Comparison of ENCODE assay signal across 10 mouse cellular contexts in the genomic region with DNA sequence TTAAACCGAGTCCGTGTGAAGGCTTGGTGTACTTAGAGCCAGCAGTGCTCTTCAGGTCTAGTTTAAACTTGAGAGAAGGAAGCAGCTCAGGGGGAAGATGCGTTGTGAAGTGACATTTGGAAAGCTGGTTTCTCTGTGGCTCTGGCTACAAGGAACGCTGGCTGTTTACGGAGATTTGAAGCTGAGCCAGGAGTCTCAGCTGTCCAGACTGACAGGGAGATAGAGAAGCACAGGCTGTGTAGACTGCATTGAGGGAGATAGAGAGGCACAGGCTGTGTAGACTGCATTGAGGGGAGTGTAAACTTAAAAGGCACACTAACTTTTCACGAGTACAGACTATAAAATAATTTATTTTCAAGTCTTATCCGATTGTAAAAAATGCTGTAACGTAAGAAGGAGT. TPM values are rescaled to one million over a fixed set of nuclear protein-coding genes. Genes with fewer than 3 reads are reported as not detected.
DNase-seq lines count a peak whose midpoint lies in the region; ATAC-seq and TF ChIP-seq lines count a peak whose summit lies in the region.
"Had no signal": no experiment of that assay in that cellular context is flagged by ENCODE, and none has a peak within 500 bp of the region (broad histone marks: within the 10 kb centered on the region; RNA-seq: fewer than 3 reads in every experiment).

No protein-coding gene starts in this region.

- no peak for TF ChIP-seq CTCF in lung, embryonic 14.5 days (IDR thresholded peaks at IDR 0.05; ENCODE audit: low read depth)

- peak overlapping the region; percentile 31; the same call in 1 of the 2 replicates for H3K4me2 ChIP-seq in lung, embryonic 14.5 days
- H3K4me2 ChIP-seq: limb, embryonic 13.5 days had no signal

- H3K27me3 ChIP-seq in lung, embryonic 14.5 days (ENCODE audit: insufficient read depth, low read length), result no peaks in the 10 kb centered on the region
- H3K27me3 ChIP-seq in heart, embryonic 10.5 days (ENCODE audit: insufficient read depth, poor library complexity, severe bottlenecking), result no peaks in the 10 kb centered on the region
- H3K27me3 ChIP-seq: limb, embryonic 13.5 days had no signal

- 0 out of 2 replicates have a peak, but pooled peaks cover 7% of the 10 kb centered on the region for H3K4me1 ChIP-seq in lung, embryonic 14.5 days (ENCODE audit: insufficient read depth)
- peaks cover 66% of the 10 kb centered on the region for H3K4me1 ChIP-seq in heart, embryonic 10.5 days

- intact Hi-C loops in left cerebral cortex, postnatal 36 days (cut with DNase I), result no loop called here

- no peak for ATAC-seq in cerebellum, adult (ENCODE audit: insufficient number of reproducible peaks, low FRiP score, low TSS enrichment)
- ATAC-seq in lung, embryonic 14.5 days (ENCODE audit: insufficient read depth), result no peak
- ATAC-seq in megakaryocyte-erythroid progenitor cell, adult 5-6 weeks (replicated peaks; ENCODE audit: low FRiP score, low TSS enrichment, poor library complexity, severe bottlenecking), result peak; percentile 80

- H3K27ac ChIP-seq in lung, embryonic 14.5 days (ENCODE audit: low read depth), result peak overlapping the region; percentile 67; the same call in 1 of the 2 replicates
- peak overlapping the region; percentile 67; the same call in 1 of the 2 replicates for H3K27ac ChIP-seq in heart, embryonic 10.5 days
- H3K27ac ChIP-seq: limb, embryonic 13.5 days had no signal

- H3K4me3 ChIP-seq in lung, embryonic 14.5 days (ENCODE audit: low read depth, low read length), result no peak overlapping the region
- no peak overlapping the region for H3K4me3 ChIP-seq in heart, embryonic 10.5 days
- H3K4me3 ChIP-seq: limb, embryonic 13.5 days had no signal

- 0 out of 2 replicates have a peak overlapping the region, but pooled peaks have one; percentile 18 for H3K9ac ChIP-seq in lung, embryonic 14.5 days
- H3K9ac ChIP-seq: limb, embryonic 13.5 days had no signal

- H3K36me3 ChIP-seq in lung, embryonic 14.5 days (ENCODE audit: insufficient read depth), result peaks cover 25% of the 10 kb centered on the region
- H3K36me3 ChIP-seq in heart, embryonic 10.5 days, result peaks cover 24% of the 10 kb centered on the region

- no peaks in the 10 kb centered on the region for H3K9me3 ChIP-seq in lung, embryonic 14.5 days (ENCODE audit: low read depth, low read length)
- H3K9me3 ChIP-seq in heart, embryonic 10.5 days, result no peaks in the 10 kb centered on the region
- H3K9me3 ChIP-seq: limb, embryonic 13.5 days had no signal

- DNase-seq in cerebellum, adult 8-10 months, result peak; percentile 19
- peak; percentile 86 for DNase-seq in lung, embryonic 14.5 days
- no peak for DNase-seq in lung, postnatal 25 days (ENCODE audit: low spot score)
- no peak for DNase-seq in heart, embryonic 10.5 days (ENCODE audit: low spot score)
- no peak for DNase-seq in left cerebral cortex, postnatal 36 days (ENCODE audit: low spot score in 2 of 2)
- no peak for DNase-seq in frontal cortex, postnatal 25 days (ENCODE audit: low spot score in 2 of 2)
- DNase-seq: kidney, adult 11 months had no signal

- WGBS in lung, embryonic 14.5 days, result 32% methylated on average over 8 of the region's 8 CpGs
- WGBS in heart, embryonic 10.5 days, result 36% methylated on average over 8 of the region's 8 CpGs

RNA-seq across cellular contexts. Expression of a gene that starts 13.9 kb away (rescaled TPM):
- polyA plus RNA-seq in lung, embryonic 14.5 days (2014; fragmentation: Nextera tagmentation; extraction: Ambion mirVana), result 44.1 and 53.3 TPM in 2 replicates
- 55.0 and 60.0 TPM in 2 replicates for polyA plus RNA-seq in heart, embryonic 10.5 days (2016; fragmentation: Nextera tagmentation; extraction: Ambion mirVana)
- 48.5 and 49.5 TPM in 2 replicates for total RNA-seq in megakaryocyte-erythroid progenitor cell, adult 5-6 weeks (2014; fragmentation: Nextera tagmentation)
- total RNA-seq in megakaryocyte-erythroid progenitor cell, adult 5-6 weeks (2017), result 74.2 and 87.3 TPM in 2 replicates
- total RNA-seq in left cerebral cortex, postnatal 36 days (2021), result 100 to 1,000 TPM in 1 of 2 experiments, 10 to 100 TPM in 1; 84.1 to 116 TPM

RNA-seq across cellular contexts. Expression of a gene that starts 42.0 kb away (rescaled TPM):
- polyA plus RNA-seq in lung, embryonic 14.5 days (2014; fragmentation: Nextera tagmentation; extraction: Ambion mirVana), result not detected in 2 replicates
- polyA plus RNA-seq in heart, embryonic 10.5 days (2016; fragmentation: Nextera tagmentation; extraction: Ambion mirVana), result 0.11 and 0.13 TPM in 2 replicates
- total RNA-seq in megakaryocyte-erythroid progenitor cell, adult 5-6 weeks (2014; fragmentation: Nextera tagmentation), result not detected in 2 replicates
- 1.2 TPM in 1 of 2 replicates, not detected in the other for total RNA-seq in megakaryocyte-erythroid progenitor cell, adult 5-6 weeks (2017)
- under 1 TPM in 1 of 2 experiments, not detected in 1; 0.32 TPM for total RNA-seq in left cerebral cortex, postnatal 36 days (2021)

Comparison
In these comparisons a context has a peak if more than half of its experiments do, and no peak if none do; other contexts are left out.
1. DNase-seq: peak in cerebellum, adult 8-10 months (single experiment) and lung, embryonic 14.5 days (single experiment); none in lung, postnatal 25 days (single experiment), heart, embryonic 10.5 days (single experiment), left cerebral cortex, postnatal 36 days (0 of 2) and frontal cortex, postnatal 25 days (0 of 2).